In genomic region chr11:59385123-59385522, GRCm38 (mm10) we compare ENCODE assay signal across 13 mouse cellular contexts. TPM values are rescaled to one million over a fixed set of nuclear protein-coding genes. Genes with fewer than 3 reads are reported as not detected.
DNase-seq lines count a peak whose midpoint lies in the region; ATAC-seq and TF ChIP-seq lines count a peak whose summit lies in the region.
"Had no signal": no experiment of that assay in that cellular context is flagged by ENCODE, and none has a peak within 500 bp of the region (broad histone marks: within the 10 kb centered on the region; RNA-seq: fewer than 3 reads in every experiment).

No protein-coding gene starts in this region.

- in situ Hi-C loops in Patski (cut with MboI; ENCODE audit: low pct_unique_long_range_greater_than_20kb), result no loop called here

- 9% methylated on average over 8 of the region's 8 CpGs for WGBS in embryonic facial prominence, embryonic 11.5 days

- peak; percentile 28 for ATAC-seq in Patski
- ATAC-seq in embryonic facial prominence, embryonic 11.5 days (replicated peaks; ENCODE audit: insufficient number of reproducible peaks, low FRiP score, low TSS enrichment, low read depth), result 0 out of 2 replicates have a peak, but pooled peaks have one; percentile 46
- ATAC-seq in monocyte, adult 5-6 weeks (replicated peaks; ENCODE audit: insufficient number of reproducible peaks, low FRiP score, low TSS enrichment, poor library complexity, severe bottlenecking), result no peak
- no peak for ATAC-seq in frontal cortex, adult (ENCODE audit: low TSS enrichment)
- ATAC-seq: activated CD4-positive, CD25-positive, alpha-beta regulatory T cell, adult 4 months; midbrain, embryonic 13.5 days had no signal

- TF ChIP-seq CTCF in Patski (IDR thresholded peaks at IDR 0.05), result no peak

- peaks cover 18% of the 10 kb centered on the region for H3K4me1 ChIP-seq in embryonic facial prominence, embryonic 11.5 days (ENCODE audit: control insufficient read depth, insufficient read depth, low read length)
- H3K4me1 ChIP-seq: midbrain, embryonic 13.5 days had no signal

- H3K4me3 ChIP-seq in embryonic facial prominence, embryonic 11.5 days (ENCODE audit: low read depth, low read length), result no peak overlapping the region
- H3K4me3 ChIP-seq: midbrain, embryonic 13.5 days had no signal

- peak overlapping the region; percentile 54; the same call in 1 of the 2 replicates for H3K27ac ChIP-seq in embryonic facial prominence, embryonic 11.5 days (replicated peaks; ENCODE audit: low read depth, low read length)
- H3K27ac ChIP-seq: midbrain, embryonic 13.5 days had no signal

- H3K9me3 ChIP-seq in embryonic facial prominence, embryonic 11.5 days (replicated peaks; ENCODE audit: control insufficient read depth, low read length), result no peaks in the 10 kb centered on the region
- H3K9me3 ChIP-seq: midbrain, embryonic 13.5 days had no signal

- no peaks in the 10 kb centered on the region for H3K27me3 ChIP-seq in Patski
- no peaks in the 10 kb centered on the region for H3K27me3 ChIP-seq in embryonic facial prominence, embryonic 11.5 days (ENCODE audit: control insufficient read depth, insufficient read depth, low read length)
- H3K27me3 ChIP-seq: midbrain, embryonic 13.5 days had no signal

- no peaks in the 10 kb centered on the region for H3K36me3 ChIP-seq in embryonic facial prominence, embryonic 11.5 days (replicated peaks; ENCODE audit: control insufficient read depth, insufficient read depth, low read depth, low read length)
- H3K36me3 ChIP-seq: midbrain, embryonic 13.5 days had no signal

- POLR2A ChIA-PET in Patski (lab: Charles Lee), result interaction anchor here (0.6 to 1.0 kb wide), 2 partner anchors 86 to 1887 kb away, joined by 3 read pairs; no protein-coding TSS in a partner anchor

- 0 out of 2 replicates have a peak overlapping the region, but pooled peaks have one; percentile 2 for H3K9ac ChIP-seq in embryonic facial prominence, embryonic 11.5 days (replicated peaks; ENCODE audit: low read length)
- H3K9ac ChIP-seq: midbrain, embryonic 13.5 days had no signal

- H3K4me2 ChIP-seq in embryonic facial prominence, embryonic 11.5 days (ENCODE audit: low read depth, low read length), result no peak overlapping the region; the same call in 1 of the 2 replicates
- H3K4me2 ChIP-seq: midbrain, embryonic 13.5 days had no signal

- CTCF ChIA-PET in Patski (lab: Charles Lee), result interaction anchor here (1.0 kb wide), 1 partner anchor 13 kb away, joined by 5 read pairs; no protein-coding TSS in a partner anchor

- DNase-seq in kidney, postnatal 10 days, result peak; percentile 56
- DNase-seq in kidney, adult 8-10 months, result no peak
- DNase-seq in Patski (ENCODE audit: low read depth, low spot score), result no peak
- DNase-seq in embryonic facial prominence, embryonic 11.5 days (ENCODE audit: low spot score), result peak; percentile 53
- DNase-seq in lung, postnatal 4 days, result peak; percentile 46 to 69
- DNase-seq in cerebellum, postnatal 14 days, result no peak
- DNase-seq: cerebellum, adult 8-10 months had no signal

RNA-seq across cellular contexts. Expression of gene Prss38, which starts 9.7 kb away (rescaled TPM):
- not detected for polyA plus RNA-seq in Patski (2021)
- 0.17 TPM in 1 of 2 replicates, not detected in the other for polyA plus RNA-seq in embryonic facial prominence, embryonic 11.5 days (2014; fragmentation: Nextera tagmentation; extraction: Ambion mirVana)
- total RNA-seq in monocyte, adult 5-6 weeks (2017), result not detected in 3 replicates
- total RNA-seq: gastrocnemius, postnatal 36 days; layer of hippocampus, postnatal 25 days had no signal
- polyA plus RNA-seq: activated CD4-positive, CD25-positive, alpha-beta regulatory T cell, adult 4 months; midbrain, embryonic 13.5 days had no signal

Comparison
In these comparisons a context has a peak if more than half of its experiments do, and no peak if none do; other contexts are left out.
1. DNase-seq: peak in kidney, postnatal 10 days (single experiment), embryonic facial prominence, embryonic 11.5 days (single experiment) and lung, postnatal 4 days (2 of 2); none in kidney, adult 8-10 months (0 of 2), Patski (single experiment) and cerebellum, postnatal 14 days (0 of 2).
2. ATAC-seq: peak in Patski (single experiment) and embryonic facial prominence, embryonic 11.5 days (single experiment); none in monocyte, adult 5-6 weeks (single experiment) and frontal cortex, adult (single experiment).